Mouse (Mus musculus) small intestine, adult 2 months (tissue): ENCODE measurements around the gene Scyl2.
"Not testable (repeated sequence)": the region's sequence is repeated elsewhere in the genome, so short reads cannot be mapped to it uniquely, and the experiment has no call there.

Source experiments
- CTCF ChIP-seq: fragments of 200-500 bp; IDR thresholded peaks from 2 replicates; pipeline ENCODE4 v1.5.1; 2012; ENCODE audit warnings: low read depth, mild to moderate bottlenecking, control low read depth, inconsistent platforms, low read length, moderate library complexity, mixed read lengths; ENCODE audit not compliant: insufficient replicate concordance, insufficient read length; ENCODE audit errors: extremely low read depth
- POLR2A ChIP-seq: fragments of 200-500 bp; IDR thresholded peaks from 2 replicates; pipeline ENCODE4 v1.6.1; 2012; ENCODE audit warnings: low read depth, mild to moderate bottlenecking, control low read depth, inconsistent platforms, low read length, moderate library complexity

GRCm38 (mm10) chr10:89696270-89696669 is 10.2 kb upstream of the Scyl2 start:
- TF ChIP-seq CTCF, POLR2A: not testable (repeated sequence)
